Comparison of ENCODE assay signal across 20 mouse cellular contexts in the genomic region with DNA sequence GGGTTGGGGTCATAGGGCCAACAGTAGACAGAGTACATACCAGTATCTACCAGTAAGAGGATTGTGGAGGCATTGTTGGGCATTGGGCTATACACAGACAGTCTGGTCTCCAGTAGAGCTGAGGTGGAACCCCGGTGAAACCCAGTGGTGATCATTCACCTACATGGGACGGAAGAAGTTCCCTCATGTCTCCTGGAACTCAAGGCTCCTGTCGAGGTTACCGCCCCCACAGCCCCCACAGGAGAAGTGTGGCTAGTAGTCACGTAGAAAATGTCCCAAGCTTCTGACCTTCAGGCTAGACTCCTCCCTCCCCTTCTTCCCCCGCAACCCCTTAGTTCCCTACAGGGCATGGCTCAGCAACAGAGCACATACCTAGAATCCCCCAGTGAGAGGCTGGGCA. TPM values are rescaled to one million over a fixed set of nuclear protein-coding genes. Genes with fewer than 3 reads are reported as not detected.
"Had no signal": no experiment of that assay in that cellular context is flagged by ENCODE, and none has a peak within 500 bp of the region (broad histone marks: within the 10 kb centered on the region; RNA-seq: fewer than 3 reads in every experiment).

No protein-coding gene starts in this region.

- H3K9me3 ChIP-seq: midbrain, embryonic 10.5 days; midbrain, embryonic 12.5 days; neural tube, embryonic 13.5 days; neural tube, embryonic 15.5 days had no signal

- H3K9ac ChIP-seq: lung, embryonic 14.5 days; midbrain, embryonic 12.5 days; neural tube, embryonic 13.5 days; neural tube, embryonic 15.5 days had no signal

- H3K27me3 ChIP-seq: midbrain, embryonic 12.5 days; neural tube, embryonic 13.5 days; neural tube, embryonic 15.5 days had no signal

- DNase-seq: lung, adult 18-20 months; lung, embryonic 14.5 days; lung, postnatal 14 days; lung, postnatal 4 days; midbrain, embryonic 14.5 days; retina, postnatal 1 day; right cerebral cortex, adult 18-20 months; right cerebral cortex, postnatal 25 days; right cerebral cortex, postnatal 4 days; spleen, adult 18-20 months; thymus, adult 2 months; thymus, postnatal 25 days had no signal

- H3K4me3 ChIP-seq: midbrain, embryonic 10.5 days; midbrain, embryonic 12.5 days; myocyte; neural tube, embryonic 13.5 days; neural tube, embryonic 15.5 days had no signal

- H3K4me1 ChIP-seq: midbrain, embryonic 10.5 days; midbrain, embryonic 12.5 days; neural tube, embryonic 13.5 days; neural tube, embryonic 15.5 days had no signal

- ATAC-seq: lung, postnatal 0 days; midbrain, embryonic 16.5 days had no signal

- H3K27ac ChIP-seq: midbrain, embryonic 10.5 days; midbrain, embryonic 12.5 days; neural tube, embryonic 13.5 days; neural tube, embryonic 15.5 days had no signal

- H3K4me2 ChIP-seq: lung, embryonic 14.5 days; midbrain, embryonic 12.5 days; neural tube, embryonic 13.5 days; neural tube, embryonic 15.5 days had no signal

RNA-seq across cellular contexts. Expression of gene Gp6, which starts 22.1 kb away (rescaled TPM):
- polyA plus RNA-seq: myocyte; neural tube, embryonic 15.5 days; small intestine, adult 2 months; thymus, adult 2 months had no signal
